Mouse (Mus musculus) WW6 (cell line): ENCODE measurements around the gene Usf3.

Experiments used
- DNase-seq: peaks from one replicate; pipeline ENCODE4 v3.0.0-alpha.2; 2013; ENCODE audit warnings: low read depth, low spot score

Usf3 gene

DNA sequence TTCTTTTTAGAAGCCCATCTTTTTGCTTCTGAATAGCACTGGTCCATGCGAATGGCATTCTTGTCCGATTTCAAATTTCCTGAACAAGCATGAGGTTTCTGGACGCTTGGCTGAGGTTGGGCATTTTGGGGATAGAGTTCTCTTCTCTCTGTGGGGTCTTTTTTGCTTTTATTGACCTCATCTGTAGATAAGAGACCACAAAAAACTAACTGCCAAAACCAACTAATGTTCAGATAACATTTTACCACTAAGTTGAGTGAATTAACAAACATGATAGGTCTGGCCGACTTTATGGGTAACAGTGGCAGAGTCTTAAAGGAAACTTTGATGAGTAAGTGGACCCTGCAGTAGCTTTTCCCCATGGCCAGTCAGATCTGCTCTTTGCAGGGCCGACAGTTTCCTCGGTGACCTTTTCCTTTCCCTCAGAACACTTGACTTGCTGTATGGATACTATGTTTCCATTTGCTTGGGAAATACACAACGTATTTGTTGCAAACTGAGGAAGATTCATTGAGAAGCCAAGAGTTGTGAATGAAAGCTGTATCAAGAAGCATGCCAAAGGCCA lies 1.0 kb downstream of the Usf3 start:
- no peak for DNase-seq

DNA sequence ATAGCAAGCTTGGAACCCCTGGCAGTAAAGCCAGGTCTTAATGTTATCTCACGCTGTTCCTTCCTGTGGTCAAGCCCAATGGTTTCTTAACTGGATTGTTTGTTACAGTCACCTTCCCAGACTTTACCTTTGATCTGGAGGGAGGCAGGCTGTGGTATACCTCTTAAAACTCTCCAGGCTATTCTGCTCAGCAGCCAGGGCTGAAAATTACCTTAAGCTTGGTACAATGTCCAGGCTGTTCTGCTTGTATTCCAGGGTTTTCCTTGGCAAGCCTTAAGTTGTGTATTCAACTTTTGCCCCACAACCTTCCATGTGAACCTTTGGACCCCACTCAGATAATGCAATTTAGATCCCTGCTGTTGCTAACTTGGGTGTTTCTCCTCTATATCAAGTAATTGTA lies 2.0 kb downstream of the Usf3 start:
- DNase-seq = no peak

DNA sequence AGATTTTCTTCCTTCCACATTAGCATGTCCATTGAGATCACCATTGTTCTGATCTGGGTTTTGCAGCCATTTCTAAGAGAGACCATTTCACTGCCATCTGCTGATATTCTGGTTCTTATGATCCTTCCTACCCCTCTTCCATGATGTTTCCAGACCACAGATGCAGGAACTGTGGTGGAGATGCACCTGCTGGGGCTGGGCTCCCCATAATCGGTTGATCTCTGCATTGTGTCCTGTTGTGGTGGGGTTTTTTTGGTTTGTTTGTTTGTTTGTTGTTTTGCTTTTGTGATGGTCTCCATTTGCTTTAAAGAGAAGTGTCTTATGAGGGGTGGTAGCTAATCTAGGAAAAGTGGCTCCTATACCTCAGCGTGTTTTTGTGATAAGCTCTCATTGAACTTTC lies 3.5 kb downstream of the Usf3 start:
- no peak for DNase-seq

DNA sequence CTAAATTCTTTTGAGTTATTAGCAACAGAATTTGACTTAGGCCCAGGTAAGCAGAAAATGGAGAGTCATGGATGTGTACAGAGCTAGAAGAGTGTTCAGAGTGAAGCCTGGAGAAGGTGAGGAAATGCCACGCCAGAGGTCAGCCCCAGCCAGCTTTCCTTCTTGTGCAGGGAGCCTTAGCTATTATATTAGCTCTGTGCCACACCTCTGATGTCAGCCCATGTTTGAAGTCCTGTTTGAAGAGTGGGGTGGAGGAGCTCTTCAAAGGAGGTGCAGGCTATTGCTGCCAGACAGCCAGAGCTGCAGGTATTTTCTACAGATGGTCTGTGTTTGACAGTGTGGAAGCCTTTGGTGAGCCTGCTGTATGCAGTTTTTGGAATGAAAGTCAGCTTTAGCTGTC lies 5.5 kb downstream of the Usf3 start:
- DNase-seq = no peak

DNA sequence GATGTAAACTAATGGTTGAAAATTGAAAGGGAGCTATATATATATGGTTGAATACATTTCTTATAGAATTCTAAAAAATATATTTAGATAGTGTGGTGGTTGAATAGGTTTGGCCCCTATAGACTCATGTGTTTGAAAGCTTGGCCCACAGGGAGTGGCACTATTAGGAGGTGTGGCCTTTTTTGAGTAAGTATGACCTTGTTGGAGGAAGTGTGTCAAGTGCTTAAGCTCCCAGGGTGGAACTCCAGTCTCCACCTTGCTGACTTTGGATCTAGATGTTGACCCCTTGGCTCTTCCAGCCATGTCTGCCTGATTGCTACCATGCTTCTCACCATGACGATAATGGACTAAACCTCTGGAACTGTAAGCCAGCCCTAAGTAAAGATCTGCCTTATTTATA lies 9.6 kb downstream of the Usf3 start:
- no peak for DNase-seq

DNA sequence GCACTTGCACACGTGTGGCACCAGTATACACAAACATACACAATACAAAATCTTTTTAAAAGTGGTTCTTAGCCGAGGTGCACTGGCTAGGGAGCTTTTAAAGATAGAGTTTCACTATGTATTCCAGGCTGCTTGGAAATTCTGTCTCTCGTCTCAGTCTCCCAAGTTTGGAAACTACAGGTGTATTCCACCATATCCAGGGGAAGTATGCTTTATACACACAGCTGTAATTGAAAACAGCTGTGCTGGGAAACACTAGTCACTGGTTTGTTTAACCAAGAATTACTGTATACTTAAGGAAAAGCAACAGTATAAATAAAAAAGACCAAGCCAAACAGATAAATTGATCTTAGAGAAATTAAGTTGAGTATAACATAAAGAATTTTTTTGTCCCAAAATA lies 11.7 kb downstream of the Usf3 start:
- DNase-seq = no peak

DNA sequence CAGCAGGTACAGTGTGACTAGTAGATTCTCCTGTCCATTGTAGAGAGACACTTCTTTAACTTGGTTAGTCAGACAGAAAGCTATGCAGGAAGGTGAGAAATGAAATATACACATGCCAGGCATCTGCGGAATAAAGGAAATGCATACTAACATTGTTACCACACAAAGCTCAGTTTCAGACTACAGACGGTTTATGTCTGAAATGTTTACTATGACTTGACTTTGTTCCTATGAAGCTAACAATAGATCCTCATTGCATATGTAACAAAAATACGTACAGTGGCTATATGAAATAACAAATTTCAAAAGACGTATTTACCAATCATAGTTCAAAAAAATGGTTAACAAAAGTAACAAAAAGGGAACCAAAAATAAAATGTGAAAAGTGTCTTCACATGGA lies 14.1 kb downstream of the Usf3 start:
- no peak for DNase-seq

DNA sequence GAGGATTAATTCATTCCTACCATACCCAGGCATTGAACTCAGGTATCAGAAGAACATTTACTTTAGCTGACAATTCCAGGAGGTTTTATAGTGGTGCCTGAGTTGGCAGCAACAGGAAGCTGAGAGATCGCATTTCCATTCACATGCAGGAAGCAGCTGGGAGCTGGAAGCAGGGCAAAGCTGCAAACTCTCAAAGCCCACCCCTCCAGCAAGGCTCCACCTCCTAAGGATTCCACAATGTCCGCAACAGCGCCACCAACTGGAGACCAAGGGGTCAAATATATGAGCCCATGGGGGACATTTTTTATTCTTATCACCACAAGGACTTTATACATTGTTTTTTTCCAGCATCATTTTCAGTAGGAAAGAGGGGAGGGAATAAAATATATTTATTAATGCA lies 15.7 kb downstream of the Usf3 start:
- no peak for DNase-seq

DNA sequence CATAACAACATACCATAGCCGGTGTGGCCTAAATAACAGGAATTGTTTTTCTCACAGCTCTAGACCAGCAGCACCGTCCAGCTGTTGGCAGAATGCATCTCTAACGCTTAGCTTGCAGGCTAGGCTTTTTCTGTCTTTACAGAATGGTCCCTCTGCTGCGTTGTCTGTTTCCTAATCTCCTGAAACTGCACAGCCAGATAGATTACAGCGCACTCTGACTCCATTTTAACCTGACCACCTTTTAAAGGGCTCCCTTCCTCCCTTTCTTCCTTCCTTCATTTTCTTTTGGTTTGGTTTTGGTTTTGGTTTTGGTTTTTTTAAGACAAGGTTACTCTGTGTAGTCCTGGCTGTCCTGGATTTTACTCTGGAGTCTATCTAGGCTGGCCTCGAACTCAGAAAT lies 17.0 kb downstream of the Usf3 start:
- DNase-seq = no peak

DNA sequence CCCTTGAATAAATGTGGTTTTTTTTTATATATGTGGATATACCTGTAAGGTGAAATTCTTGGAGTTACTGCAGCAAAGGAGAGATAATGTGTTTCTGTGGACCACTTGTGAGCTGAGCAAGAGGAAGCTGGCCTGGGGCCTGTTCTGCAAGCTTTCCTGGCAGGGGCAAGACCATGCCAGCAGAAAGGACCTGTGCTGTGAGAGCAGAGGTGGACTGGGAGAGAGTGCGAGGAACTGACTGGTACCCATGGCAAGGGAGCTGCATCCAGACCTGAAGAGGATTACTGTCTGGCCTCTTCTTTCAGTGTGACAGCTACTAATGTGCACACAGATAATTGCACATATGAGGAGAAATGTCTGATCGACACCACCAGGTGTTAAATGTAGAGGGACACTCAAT lies 17.9 kb downstream of the Usf3 start:
- DNase-seq = no peak

DNA sequence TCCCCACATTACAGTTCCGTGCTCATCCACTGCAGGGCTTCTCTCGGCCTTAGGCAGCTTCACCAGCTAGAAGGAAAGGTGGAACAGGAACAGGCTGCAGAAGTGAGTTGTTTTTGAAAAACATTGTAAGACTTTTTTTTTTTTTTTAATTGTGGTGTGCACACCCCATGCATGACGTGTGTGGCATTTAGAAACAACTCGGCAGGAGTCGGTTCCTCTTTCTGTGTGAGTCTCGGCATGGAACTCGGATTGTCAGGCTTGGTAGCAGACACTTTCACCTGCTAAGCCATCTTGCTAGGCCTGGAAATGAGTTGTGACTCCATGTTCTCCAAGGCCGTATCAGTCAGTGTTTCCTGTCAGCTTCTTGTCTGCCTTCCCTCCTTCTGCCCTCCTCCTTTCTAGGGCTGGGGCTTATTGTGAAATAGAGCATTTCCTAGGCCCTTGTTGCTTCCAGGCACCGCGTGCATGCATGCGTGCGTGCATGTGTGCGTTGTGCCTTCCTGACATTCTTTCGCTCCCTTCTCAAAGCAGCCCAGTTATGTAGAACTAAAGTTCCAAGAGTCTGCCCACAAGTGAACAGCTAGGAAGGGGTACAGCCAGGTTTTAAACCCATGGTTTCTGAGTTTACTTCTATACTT lies 26.1 kb downstream of the Usf3 start:
- DNase-seq = no peak

DNA sequence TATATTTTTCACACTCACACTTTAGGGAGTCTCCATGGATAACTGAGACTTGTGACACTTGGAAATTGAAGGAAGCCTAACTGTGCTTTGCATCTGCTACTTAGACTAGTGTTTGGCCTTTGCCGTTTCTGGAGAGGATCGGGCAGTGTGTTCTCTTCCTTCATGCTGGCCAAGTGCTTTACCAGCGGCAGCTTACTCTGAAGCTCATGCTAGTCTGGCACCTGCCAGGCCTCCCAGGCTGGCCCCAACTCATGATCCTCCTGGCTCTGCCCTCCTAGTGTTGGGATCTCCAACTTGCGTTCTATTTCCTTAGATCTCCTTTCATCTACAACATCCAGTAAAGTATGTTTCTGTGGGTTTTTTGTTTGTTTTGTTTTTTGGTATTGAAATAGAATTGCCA lies 27.1 kb downstream of the Usf3 start:
- DNase-seq = no peak

DNA sequence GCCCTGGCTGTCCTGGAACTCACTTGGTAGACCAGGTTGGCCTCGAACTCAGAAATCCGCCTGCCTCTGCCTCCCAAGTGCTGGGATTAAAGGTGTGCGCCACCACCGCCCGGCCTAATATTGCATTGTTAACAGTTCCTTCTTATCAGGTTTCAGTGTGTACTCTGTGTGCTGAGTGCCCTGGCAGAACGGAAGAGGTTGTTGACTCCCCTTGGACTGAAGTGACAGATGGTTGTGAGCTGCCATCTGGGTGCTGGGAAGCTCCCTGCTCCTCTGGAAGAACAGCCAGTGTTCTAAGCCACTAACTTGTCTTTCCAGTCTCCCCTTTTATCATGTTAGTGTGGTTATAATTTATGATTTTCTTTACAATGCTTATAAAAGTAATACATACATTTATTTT lies 31.3 kb downstream of the Usf3 start:
- DNase-seq = no peak

DNA sequence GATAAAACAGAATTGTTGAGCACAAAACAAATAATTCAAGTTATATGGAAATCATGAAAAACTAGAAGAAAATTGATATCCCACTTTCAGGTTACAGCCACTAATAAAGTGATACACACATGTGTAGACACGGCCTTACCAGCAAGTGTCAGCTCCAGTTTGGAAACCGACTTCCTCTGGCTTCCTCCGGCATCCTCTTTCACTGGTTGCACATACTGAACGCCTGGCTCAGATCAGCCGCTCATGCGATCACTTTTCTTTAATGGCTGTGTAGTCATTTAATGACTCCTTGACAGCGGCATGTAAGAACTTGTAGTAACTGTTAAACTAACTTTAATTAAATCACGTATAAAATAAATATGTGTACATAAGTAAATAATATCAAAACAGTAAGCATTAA lies 32.9 kb downstream of the Usf3 start:
- no peak for DNase-seq

DNA sequence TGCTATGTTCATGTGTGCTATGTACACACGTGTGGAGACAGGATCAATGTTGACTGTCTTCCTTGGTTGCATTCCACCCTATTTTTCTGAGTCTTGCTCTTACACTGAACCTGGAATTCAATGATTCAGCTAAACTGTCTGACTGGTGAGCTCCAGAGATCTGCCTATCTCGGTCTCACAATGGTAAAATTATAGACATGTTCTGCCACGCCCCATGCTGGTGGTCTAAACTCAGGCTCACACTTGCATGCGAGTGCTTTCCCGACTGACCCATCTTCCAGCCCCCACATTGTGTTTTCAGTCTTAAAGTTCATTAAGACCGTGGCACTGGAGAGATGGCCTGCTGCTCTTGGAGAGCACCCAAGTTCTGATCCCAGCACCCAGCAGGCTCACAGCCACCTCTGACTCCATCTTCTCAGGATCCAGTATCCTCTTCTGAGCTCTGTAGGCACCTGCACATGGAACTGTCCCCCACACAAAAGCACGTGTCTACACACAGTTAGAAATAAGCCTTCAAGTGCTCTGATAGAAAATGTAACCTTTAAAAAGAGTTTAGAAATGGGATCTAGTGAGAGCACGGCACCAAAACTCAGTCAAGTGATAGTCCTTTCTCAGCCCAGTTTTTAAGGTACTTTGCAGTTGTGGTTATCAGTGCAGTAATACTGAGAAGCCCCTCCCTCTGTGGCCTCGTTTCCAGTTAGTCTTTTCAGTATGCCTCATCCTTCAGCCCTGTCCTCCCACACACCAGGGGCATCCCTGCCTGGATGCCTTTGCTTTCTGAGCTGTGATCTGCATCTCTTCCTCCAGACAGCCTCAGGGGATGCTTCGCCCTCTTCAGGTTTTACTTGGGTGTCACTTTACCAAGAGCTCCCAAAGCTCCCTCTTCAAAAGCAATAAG lies 37.4 kb downstream of the Usf3 start:
- no peak for DNase-seq

DNA sequence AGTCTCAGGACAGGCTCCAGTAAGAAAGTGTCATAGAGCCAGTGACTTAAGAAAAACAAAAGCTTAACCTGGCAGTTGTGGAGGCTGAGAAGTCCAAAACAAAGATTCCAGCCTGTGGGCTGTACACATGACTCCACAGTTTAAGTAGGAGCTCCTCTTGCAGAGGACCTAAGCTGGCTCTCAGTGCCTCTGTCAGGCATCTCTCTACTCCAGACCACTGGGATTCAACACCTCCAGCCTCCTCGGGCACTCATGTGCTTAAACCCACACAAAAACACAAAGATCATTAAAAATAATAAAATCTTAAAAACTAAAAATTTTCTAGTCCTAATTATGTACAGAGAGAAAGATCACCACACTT lies 38.0 kb downstream of the Usf3 start:
- no peak for DNase-seq

DNA sequence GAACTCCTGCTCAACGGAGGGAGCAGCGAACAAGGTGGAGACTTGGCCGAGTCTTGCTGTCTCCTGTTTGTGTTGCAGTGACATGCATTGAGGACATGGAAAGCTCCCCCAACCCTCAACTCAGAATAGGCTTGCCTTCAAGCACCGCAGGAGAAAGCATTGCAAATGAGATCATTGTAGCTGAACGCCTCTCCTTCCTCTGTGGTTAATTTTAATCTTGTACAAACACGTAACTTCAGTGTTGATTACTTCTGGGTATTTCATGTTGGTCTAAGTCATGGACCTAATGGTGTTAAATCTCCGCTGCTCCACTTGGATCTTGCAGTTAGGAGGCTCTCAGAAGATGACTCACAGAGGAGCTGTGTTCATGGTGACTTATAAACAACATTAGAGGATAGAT lies 39.7 kb downstream of the Usf3 start:
- no peak for DNase-seq

DNA sequence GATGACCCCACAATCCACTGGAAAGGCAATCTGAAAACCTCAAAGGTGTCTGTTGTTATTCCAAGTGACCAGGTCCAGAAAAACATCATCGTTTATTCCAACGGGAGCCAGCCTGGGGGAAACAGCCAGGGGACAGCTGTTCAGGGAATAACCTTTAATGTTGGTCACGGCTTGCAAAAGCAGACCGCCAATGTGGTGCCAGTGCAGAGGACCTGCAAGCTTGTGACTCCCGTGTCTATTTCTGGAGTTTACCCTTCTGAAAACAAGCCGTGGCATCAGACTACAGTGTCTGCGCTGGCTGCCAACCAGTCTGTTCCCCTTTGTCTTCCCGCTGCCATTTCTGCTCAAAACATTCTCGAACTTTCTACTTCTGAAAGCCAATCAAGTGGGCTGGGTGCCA lies 42.5 kb downstream of the Usf3 start:
- DNase-seq = no peak

DNA sequence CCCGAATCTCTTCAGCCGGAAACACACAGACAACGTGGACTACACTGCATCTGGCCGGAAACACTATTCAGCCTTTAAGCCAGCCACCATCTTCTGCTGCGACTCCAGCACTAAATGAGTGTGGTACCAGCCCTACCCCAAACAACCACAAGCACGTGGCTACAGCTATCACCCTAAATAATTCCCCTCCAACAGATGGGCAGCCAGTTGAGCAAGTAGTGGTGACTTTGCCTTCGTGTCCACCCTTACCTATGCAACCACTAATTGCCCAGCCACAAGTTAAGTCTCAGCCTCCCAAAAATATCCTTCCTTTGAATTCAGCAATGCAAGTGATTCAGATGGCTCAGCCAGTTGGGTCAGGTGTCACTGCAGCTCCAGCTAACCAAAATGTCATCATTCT lies 43.4 kb downstream of the Usf3 start:
- DNase-seq = no peak

DNA sequence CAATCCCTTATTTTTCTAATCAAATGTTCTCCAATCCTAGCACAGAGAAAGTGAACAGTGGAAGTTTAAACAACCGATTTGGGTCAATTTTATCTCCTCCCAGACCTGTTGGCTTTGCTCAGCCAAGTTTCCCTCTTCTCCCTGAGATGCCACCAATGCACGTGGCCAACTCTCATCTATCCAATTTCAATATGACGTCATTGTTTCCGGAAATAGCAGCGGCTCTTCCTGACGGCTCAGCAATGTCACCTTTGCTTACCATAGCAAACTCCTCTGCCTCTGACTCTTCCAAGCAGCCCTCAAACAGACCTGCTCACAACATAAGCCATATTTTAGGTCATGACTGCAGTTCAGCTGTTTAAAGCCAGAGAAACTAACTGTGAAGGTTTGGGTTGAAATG lies 48.4 kb downstream of the Usf3 start:
- DNase-seq = no peak

DNA sequence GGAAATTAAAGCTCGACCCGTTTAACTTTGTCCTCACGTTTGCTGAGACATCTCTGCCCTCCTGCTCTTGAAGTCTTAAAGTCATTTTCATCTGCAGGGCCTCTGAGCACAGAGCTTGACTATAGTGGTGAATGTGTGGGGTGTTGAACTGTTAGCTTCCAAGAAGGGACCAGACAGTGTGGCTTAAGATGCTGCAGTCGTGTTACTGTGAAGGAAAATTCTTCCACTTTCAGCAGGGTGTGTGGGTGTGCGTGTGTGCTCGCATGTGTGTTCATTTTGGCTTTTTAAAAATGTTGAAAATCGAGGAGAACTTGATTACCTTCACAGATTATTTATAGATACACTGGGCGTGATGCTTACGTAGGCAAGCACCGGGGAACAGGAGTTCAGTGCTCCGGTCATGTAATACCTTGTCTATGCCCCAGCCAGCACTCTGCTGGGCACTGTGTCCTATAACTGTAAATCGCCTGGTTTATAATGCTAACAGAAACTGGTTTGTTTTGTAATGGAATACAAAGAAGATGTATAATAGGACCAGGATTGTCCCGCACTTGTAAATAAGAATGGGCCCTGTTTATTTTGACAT lies 53.8 kb downstream of the Usf3 start:
- no peak for DNase-seq

DNA sequence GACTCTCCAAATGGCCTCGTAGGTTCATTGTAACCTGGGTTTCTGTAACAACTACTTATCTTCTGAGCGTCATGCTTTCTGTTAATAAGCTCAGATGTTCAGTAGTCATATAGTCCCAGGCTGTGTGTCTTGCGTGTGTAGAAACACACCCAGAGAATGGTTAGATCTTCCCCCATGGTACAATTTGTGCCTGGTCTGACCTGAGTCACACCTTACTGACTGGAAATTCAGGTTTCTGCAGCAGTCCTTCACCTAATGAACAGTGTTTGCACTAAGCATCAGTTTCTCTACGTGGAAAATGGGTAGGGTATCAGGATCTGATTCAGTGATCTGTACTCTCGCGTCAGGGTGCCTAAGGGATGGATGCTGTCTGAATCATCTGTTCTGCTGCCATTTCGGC lies 60.0 kb downstream of the Usf3 start:
- DNase-seq = no peak

DNA sequence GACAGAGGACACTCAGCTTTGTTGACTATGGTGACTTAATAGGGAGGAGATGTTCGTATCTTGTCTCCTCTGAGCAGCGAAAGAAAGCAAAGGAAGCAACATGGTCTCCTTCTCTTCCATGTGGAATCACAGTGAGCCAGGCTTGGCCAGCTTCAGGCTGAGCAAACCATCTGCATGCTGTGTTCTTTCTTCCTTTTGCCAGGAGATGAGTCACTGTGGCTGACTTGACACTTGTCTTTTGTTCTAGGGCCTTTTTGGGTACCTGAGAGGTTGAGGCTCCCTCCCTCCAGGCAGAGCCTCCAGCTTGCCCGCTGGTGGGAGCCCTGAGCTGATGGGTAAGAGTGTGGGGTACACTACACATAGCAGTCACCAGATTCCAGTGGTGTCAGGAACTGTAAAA lies 64.8 kb downstream of the Usf3 start:
- DNase-seq = no peak
